In the genomic region with DNA sequence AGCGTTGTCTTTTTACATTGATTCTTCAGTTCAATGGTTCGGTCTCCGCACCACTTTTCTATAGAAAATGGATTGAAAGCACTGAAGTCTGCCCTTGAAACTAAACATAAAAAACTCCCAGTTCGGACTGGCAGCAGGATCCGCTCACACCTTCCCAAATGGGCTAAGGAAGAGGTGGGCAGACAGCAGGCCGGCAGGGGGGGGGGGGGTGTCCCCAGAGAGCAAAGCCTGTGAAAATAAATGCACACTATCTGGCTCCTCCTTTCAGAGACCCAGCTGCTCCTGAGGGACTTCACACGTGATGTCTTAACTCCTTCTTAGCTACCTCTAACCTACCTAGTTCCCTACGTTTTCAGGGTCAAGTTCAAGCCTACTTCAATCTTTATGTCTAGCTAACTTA, we compare ENCODE assay signal across 11 mouse cellular contexts. TPM values are rescaled to one million over a fixed set of nuclear protein-coding genes. Genes with fewer than 3 reads are reported as not detected.
DNase-seq lines count a peak whose midpoint lies in the region; ATAC-seq and TF ChIP-seq lines count a peak whose summit lies in the region.
"Had no signal": no experiment of that assay in that cellular context is flagged by ENCODE, and none has a peak within 500 bp of the region (broad histone marks: within the 10 kb centered on the region; RNA-seq: fewer than 3 reads in every experiment).

No protein-coding gene starts in this region.

- peaks cover 14% of the 10 kb centered on the region; the same call in 1 of the 2 replicates for H3K4me1 ChIP-seq in lung, postnatal 0 days (ENCODE audit: insufficient read depth, low read depth, low read length)
- H3K4me1 ChIP-seq in lung, adult 2 months (ENCODE audit: control insufficient read depth, insufficient read depth, low read length): peaks cover 34% of the 10 kb centered on the region
- H3K4me1 ChIP-seq in liver, embryonic 13.5 days (replicated peaks): peaks cover 83% of the 10 kb centered on the region
- peaks cover 30% of the 10 kb centered on the region for H3K4me1 ChIP-seq in stomach, embryonic 15.5 days

- peak overlapping the region; percentile 47 for H3K4me2 ChIP-seq in lung, postnatal 0 days (replicated peaks; ENCODE audit: low read depth, low read length)
- peak overlapping the region; percentile 92 for H3K4me2 ChIP-seq in liver, embryonic 13.5 days
- 0 out of 2 replicates have a peak overlapping the region, but pooled peaks have one; percentile 28 for H3K4me2 ChIP-seq in stomach, embryonic 15.5 days

- no peaks in the 10 kb centered on the region for H3K9me3 ChIP-seq in lung, postnatal 0 days (ENCODE audit: low read length)
- no peaks in the 10 kb centered on the region for H3K9me3 ChIP-seq in liver, embryonic 13.5 days (replicated peaks)
- H3K9me3 ChIP-seq in stomach, embryonic 15.5 days: no peaks in the 10 kb centered on the region

- 49% methylated on average over 8 of the region's 8 CpGs for WGBS in lung, postnatal 0 days
- WGBS in lung, adult 2 months: 37% methylated on average over 8 of the region's 8 CpGs
- 68% methylated on average over 8 of the region's 8 CpGs for WGBS in liver, embryonic 13.5 days (ENCODE audit: insufficient replicate concordance)
- 58% methylated on average over 8 of the region's 8 CpGs for WGBS in stomach, embryonic 15.5 days

- no peaks in the 10 kb centered on the region for H3K27me3 ChIP-seq in lung, postnatal 0 days (replicated peaks; ENCODE audit: insufficient read depth, low read length)
- H3K27me3 ChIP-seq in liver, embryonic 13.5 days: no peaks in the 10 kb centered on the region
- H3K27me3 ChIP-seq in stomach, embryonic 15.5 days (replicated peaks): no peaks in the 10 kb centered on the region

- peak overlapping the region; percentile 23 for H3K4me3 ChIP-seq in lung, postnatal 0 days (ENCODE audit: low read depth, low read length)
- no peak overlapping the region for H3K4me3 ChIP-seq in lung, adult 2 months (replicated peaks; ENCODE audit: extremely low read depth, low read depth, low read length)
- 0 out of 2 replicates have a peak overlapping the region, but pooled peaks have one; percentile 1 for H3K4me3 ChIP-seq in liver, embryonic 13.5 days (replicated peaks)
- H3K4me3 ChIP-seq in stomach, embryonic 15.5 days (replicated peaks): 0 out of 2 replicates have a peak overlapping the region, but pooled peaks have one; percentile 7

- peak overlapping the region; percentile 60 for H3K27ac ChIP-seq in lung, postnatal 0 days (ENCODE audit: low read length)
- 0 out of 2 replicates have a peak overlapping the region, but pooled peaks have one; percentile 44 for H3K27ac ChIP-seq in liver, embryonic 13.5 days
- H3K27ac ChIP-seq in stomach, embryonic 15.5 days: 0 out of 2 replicates have a peak overlapping the region, but pooled peaks have one; percentile 28

- no peak for TF ChIP-seq EP300 in lung, postnatal 0 days (IDR thresholded peaks at IDR 0.05)

- ATAC-seq in lung, postnatal 0 days: no peak
- no peak for ATAC-seq in liver, embryonic 13.5 days (ENCODE audit: low read depth)
- ATAC-seq in stomach, embryonic 15.5 days (ENCODE audit: insufficient read depth, low FRiP score, low read depth): no peak

- no peaks in the 10 kb centered on the region for H3K36me3 ChIP-seq in lung, postnatal 0 days (ENCODE audit: insufficient read depth, low read length)
- H3K36me3 ChIP-seq in liver, embryonic 13.5 days: peaks cover 55% of the 10 kb centered on the region
- H3K36me3 ChIP-seq in stomach, embryonic 15.5 days: no peaks in the 10 kb centered on the region

- TF ChIP-seq CTCF in lung, postnatal 0 days (IDR thresholded peaks at IDR 0.05): no peak
- TF ChIP-seq CTCF in lung, adult 2 months (IDR thresholded peaks at IDR 0.05; ENCODE audit: insufficient read depth, low read length): no peak

- DNase-seq in heart, adult 11 months: peak; percentile 83
- DNase-seq in heart, adult 9 months (ENCODE audit: low spot score in 2 of 2): no peak
- DNase-seq in lung, postnatal 0 days (ENCODE audit: low spot score): no peak
- DNase-seq in lung, adult 2 months: no peak
- DNase-seq in liver, embryonic 13.5 days: no peak
- no peak for DNase-seq in MN1 (ENCODE audit: low spot score)
- DNase-seq in layer of hippocampus, postnatal 14 days (ENCODE audit: low spot score in 2 of 2): no peak
- DNase-seq: cerebellum, postnatal 25 days; retina, postnatal 1 day; thymus, postnatal 4 days had no signal

- no peak overlapping the region for H3K9ac ChIP-seq in lung, postnatal 0 days (replicated peaks; ENCODE audit: low read depth)
- peak overlapping the region; percentile 18; the same call in 1 of the 2 replicates for H3K9ac ChIP-seq in liver, embryonic 13.5 days
- no peak overlapping the region for H3K9ac ChIP-seq in stomach, embryonic 15.5 days

- no peak for TF ChIP-seq POLR2A in lung, adult 2 months (IDR thresholded peaks at IDR 0.05; ENCODE audit: borderline replicate concordance, extremely low read depth, low read depth, low read length)

RNA-seq across cellular contexts. Expression of a gene that starts 5.1 kb away (rescaled TPM):
- polyA plus RNA-seq in lung, postnatal 0 days (2015; fragmentation: Nextera tagmentation; extraction: Ambion mirVana): 205 and 211 TPM in 2 replicates
- 190 and 227 TPM in 2 replicates for polyA plus RNA-seq in lung, adult 2 months (2012; rRNA removed)
- 109 and 131 TPM in 2 replicates for polyA plus RNA-seq in liver, embryonic 13.5 days (2015; fragmentation: Nextera tagmentation; extraction: Ambion mirVana)
- 141 and 144 TPM in 2 replicates for polyA plus RNA-seq in stomach, embryonic 15.5 days (2015; fragmentation: Nextera tagmentation; extraction: Ambion mirVana)
- total RNA-seq in layer of hippocampus, postnatal 14 days (2021): 10 to 100 TPM; 37.8 to 40.9 TPM

Comparison
In these comparisons a context has a peak if more than half of its experiments do, and no peak if none do; other contexts are left out.
1. H3K4me2 ChIP-seq: peak in every context shown above with its lines; median percentile 92 in liver, embryonic 13.5 days; 47 in lung, postnatal 0 days; 28 in stomach, embryonic 15.5 days.